Mouse (Mus musculus) brain, adult 10 weeks (tissue): ENCODE measurements around the gene Gm14190. TPM values are rescaled to one million over a fixed set of nuclear protein-coding genes. Genes with fewer than 3 reads are reported as not detected.

Experiments used
- polyA plus RNA-seq: library from polyadenylated mRNA; stranded (reverse); fragments of 350-450 nt; fragmentation: Illumina TruSeq; extraction: RNeasy Lipid Tissue Mini Kit (QIAGEN cat#74804); gene quantifications from one replicate; pipeline ENCODE4 v1.2.3, GENCODE M21; 2015; ENCODE audit warnings: low read depth, low replicate concordance

The Gm14190 gene
- not detected for polyA plus RNA-seq

DNA sequence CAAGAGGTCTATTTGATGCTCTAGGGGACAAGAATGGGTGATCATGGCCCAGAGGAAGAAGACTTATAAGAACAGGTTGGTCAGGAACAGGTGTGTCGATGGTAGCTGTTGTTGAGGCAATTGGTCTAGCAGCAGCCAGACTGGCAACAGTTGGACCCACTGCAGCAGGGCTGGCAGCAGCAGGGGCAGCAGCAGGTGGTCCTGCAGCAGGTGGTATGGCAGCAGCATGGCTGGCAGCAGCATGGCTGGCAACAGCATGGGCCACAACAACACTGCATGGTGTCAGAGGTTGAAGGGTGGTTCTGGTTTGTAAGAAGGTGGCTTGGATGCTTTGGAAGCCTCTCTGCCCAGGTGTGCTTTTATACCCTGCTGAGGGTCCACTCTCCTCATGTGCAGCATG is at the start of gene Gm14190:
TSS of gene Gm14190 (minus strand) at position 278 of the 400 bp plus-strand sequence.

DNA sequence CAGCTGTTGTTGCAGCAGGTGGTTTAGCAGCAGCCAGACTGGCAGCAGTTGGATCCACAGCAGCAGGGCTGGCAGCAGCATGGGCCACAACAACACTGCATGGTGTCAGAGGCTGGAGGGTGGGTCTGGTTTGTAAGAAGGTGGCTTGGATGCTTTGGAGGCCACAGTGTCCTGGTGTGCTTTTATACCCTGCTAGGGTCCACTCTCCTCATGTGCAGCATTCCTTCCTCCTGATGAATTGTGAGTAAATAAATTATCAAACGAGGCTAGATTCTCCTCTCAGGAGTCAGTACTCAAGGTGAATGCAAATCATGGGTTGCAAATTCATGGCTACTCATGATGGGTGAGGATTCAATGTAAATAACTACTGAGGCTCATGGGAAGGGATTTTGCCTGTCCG is 43.6 kb upstream of the Gm14190 start, which contains the start of gene Gm14180:
TSS of gene Gm14180 (minus strand) at position 101 of the 400 bp plus-strand sequence.

DNA sequence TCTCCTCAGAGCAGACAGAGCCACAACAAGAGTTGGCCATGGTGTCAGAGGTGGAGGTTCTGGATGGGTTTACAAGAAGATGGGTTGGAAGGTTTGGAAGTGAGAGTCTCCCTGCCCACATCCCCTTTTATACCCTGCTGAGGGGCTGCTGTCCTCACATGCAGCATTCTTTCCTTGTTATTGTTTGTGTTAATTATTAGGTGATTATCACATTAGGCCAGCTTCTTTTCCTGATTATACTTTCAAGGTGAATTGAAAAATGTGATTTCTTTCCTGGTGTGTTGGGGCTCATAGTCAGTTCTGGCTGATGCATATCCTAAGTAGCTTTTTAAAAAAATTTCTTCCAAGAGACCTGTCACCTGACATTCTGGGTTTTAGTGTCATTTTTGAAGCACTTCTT is 24.7 kb downstream of the Gm14190 start, which contains the start of gene Krtap4-6:
TSS of gene Krtap4-6 (minus strand) at position 101 of the 400 bp plus-strand sequence.

DNA sequence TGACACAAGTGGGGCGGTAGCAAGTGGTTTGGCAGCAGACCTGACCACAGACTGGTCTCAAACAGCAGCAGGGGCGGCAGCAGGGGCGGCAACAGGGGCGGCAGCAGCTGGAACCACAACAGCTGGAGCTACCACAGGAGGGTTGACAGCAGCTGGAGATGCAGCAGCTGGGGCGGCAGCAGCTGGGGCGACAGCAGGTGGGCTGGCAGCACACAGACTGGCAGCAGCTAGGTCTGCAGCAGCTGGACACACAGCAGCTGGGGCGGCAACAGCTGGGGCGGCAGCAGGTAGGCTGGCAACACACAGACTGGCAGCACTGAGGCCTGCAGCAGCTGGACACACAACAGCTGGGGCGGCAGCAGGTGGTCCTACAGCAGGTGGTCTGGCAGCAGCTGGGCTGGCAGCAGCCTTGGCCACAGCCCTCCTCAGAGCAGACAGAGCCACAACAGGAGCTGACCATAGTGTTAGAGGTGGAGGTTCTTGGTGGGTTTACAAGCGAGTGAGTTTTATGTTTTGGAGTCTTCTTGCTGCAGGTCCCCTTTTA is 32.0 kb downstream of the Gm14190 start, which contains the start of gene Gm11563:
TSS of gene Gm11563 (minus strand) at position 494 of the 544 bp plus-strand sequence.

DNA sequence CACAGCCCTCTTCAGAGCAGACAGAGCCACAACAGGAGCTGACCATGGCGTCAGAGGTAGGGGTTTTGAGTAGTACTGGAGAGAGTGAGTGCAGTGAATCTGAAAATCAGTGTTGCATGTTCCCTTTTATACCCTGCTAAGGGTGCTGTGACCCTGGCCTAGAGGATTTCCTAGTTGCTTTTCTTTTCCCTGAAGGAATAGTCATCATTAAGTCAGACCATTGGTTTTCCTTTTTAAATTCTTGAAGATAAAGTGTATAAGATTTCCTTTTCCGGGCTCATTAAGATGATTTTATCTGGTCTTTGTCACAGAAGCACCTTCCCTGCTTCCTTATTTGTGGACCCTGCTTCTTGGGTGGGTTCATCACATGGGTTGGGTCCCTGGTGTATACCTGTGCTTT is 40.4 kb downstream of the Gm14190 start, which contains the start of gene Gm11555:
TSS of gene Gm11555 (minus strand) at position 101 of the 400 bp plus-strand sequence.

DNA sequence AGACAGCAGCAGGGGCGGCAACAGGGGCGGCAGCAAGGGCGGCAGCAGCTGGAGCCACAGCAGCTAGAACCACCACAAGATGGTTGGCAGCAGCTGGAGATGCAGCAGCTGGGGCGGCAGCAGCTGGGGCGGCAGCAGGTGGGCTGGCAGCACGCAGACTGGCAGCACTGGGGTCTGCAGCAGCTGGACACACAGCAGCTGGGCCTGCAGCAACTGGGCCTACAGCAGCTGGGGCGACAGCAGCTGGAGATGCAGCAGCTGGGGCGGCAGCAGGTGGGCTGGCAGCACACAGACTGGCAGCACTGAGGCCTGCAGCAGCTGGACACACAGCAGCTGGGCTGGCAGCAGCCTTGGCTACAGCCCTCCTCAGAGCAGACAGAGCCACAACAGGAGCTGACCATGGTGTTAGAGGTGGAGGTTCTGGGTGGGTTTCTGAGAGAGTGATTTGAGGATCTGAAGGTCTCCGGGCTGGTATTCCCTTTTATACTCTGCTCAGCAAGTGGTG is 46.9 kb downstream of the Gm14190 start, which contains the start of gene Krtap4-7:
TSS of gene Krtap4-7 (minus strand) at position 455 of the 505 bp plus-strand sequence.

Other genes starting within 250 kb of the Gm14190 start
- not detected for gene Krt23, start 197.6 kb downstream of the Gm14190 start, polyA plus RNA-seq
- not detected for gene Krt39, start 169.4 kb downstream of the Gm14190 start, polyA plus RNA-seq
- gene Krt40, start 147.6 kb downstream of the Gm14190 start, polyA plus RNA-seq: not detected
- gene Krtap3-3, start 139.9 kb downstream of the Gm14190 start, polyA plus RNA-seq: not detected
- not detected for gene Krtap3-2, start 133.9 kb downstream of the Gm14190 start, polyA plus RNA-seq
- gene Gm11939, start 131.3 kb downstream of the Gm14190 start, polyA plus RNA-seq: not detected
- gene Krtap3-1, start 124.1 kb downstream of the Gm14190 start, polyA plus RNA-seq: not detected
- not detected for gene Krtap1-5, start 109.7 kb downstream of the Gm14190 start, polyA plus RNA-seq
- not detected for gene Krtap1-4, start 107.1 kb downstream of the Gm14190 start, polyA plus RNA-seq
- gene Krtap1-3, start 99.4 kb downstream of the Gm14190 start, polyA plus RNA-seq: not detected
- gene Krtap9-3, start 92.6 kb downstream of the Gm14190 start, polyA plus RNA-seq: not detected
- gene Gm11938, start 87.4 kb downstream of the Gm14190 start, polyA plus RNA-seq: not detected
- gene Gm11937, start 80.6 kb downstream of the Gm14190 start, polyA plus RNA-seq: not detected
- not detected for gene Krtap2-4, start 75.9 kb downstream of the Gm14190 start, polyA plus RNA-seq
- gene Gm11562, start 70.3 kb downstream of the Gm14190 start, polyA plus RNA-seq: not detected
- not detected for gene Krtap4-1, start 62.5 kb downstream of the Gm14190 start, polyA plus RNA-seq
- gene Krtap4-2, start 55.7 kb downstream of the Gm14190 start, polyA plus RNA-seq: not detected
- gene Krtap4-7, start 46.7 kb downstream of the Gm14190 start, polyA plus RNA-seq: not detected
- gene Gm11555, start 40.5 kb downstream of the Gm14190 start, polyA plus RNA-seq: not detected
- gene Gm11563, start 31.8 kb downstream of the Gm14190 start, polyA plus RNA-seq: not detected
- not detected for gene Krtap4-6, start 24.8 kb downstream of the Gm14190 start, polyA plus RNA-seq
- not detected for gene Gm14180, start 43.5 kb upstream of the Gm14190 start, polyA plus RNA-seq
- gene Gm11595, start 82.2 kb upstream of the Gm14190 start, polyA plus RNA-seq: not detected
- not detected for gene Krtap4-8, start 90.0 kb upstream of the Gm14190 start, polyA plus RNA-seq
- not detected for gene Krtap4-9, start 94.5 kb upstream of the Gm14190 start, polyA plus RNA-seq
- not detected for gene Gm11596, start 102.7 kb upstream of the Gm14190 start, polyA plus RNA-seq
- not detected for gene Gm11569, start 108.2 kb upstream of the Gm14190 start, polyA plus RNA-seq
- gene Gm11554, start 113.7 kb upstream of the Gm14190 start, polyA plus RNA-seq: not detected
- not detected for gene Krtap4-13, start 119.2 kb upstream of the Gm14190 start, polyA plus RNA-seq
- gene Gm11564, start 124.9 kb upstream of the Gm14190 start, polyA plus RNA-seq: not detected
- gene 2300003K06Rik, start 147.3 kb upstream of the Gm14190 start, polyA plus RNA-seq: not detected
- gene Krtap4-16, start 160.9 kb upstream of the Gm14190 start, polyA plus RNA-seq: not detected
- not detected for gene Gm11568, start 167.2 kb upstream of the Gm14190 start, polyA plus RNA-seq
- gene Gm11559, start 173.7 kb upstream of the Gm14190 start, polyA plus RNA-seq: not detected
- not detected for gene Krtap9-1, start 182.6 kb upstream of the Gm14190 start, polyA plus RNA-seq
- not detected for gene Gm11567, start 188.4 kb upstream of the Gm14190 start, polyA plus RNA-seq
- not detected for gene Krtap31-1, start 217.2 kb upstream of the Gm14190 start, polyA plus RNA-seq
- not detected for gene Gm11565, start 224.0 kb upstream of the Gm14190 start, polyA plus RNA-seq
- not detected for gene Krtap31-2, start 245.6 kb upstream of the Gm14190 start, polyA plus RNA-seq